Mouse (Mus musculus) cerebral cortex, adult 2 months (tissue): ENCODE results near the gene Zkscan2.

Source experiments
- WGBS: fragments of 180-500 bp; shearing (Covaris S2); methylation state at CpG from one replicate; pipeline ENCODE4 v1.1.7; 2018; 5-methylcytosine and 5-hydroxymethylcytosine counted together

The Zkscan2 gene

DNA sequence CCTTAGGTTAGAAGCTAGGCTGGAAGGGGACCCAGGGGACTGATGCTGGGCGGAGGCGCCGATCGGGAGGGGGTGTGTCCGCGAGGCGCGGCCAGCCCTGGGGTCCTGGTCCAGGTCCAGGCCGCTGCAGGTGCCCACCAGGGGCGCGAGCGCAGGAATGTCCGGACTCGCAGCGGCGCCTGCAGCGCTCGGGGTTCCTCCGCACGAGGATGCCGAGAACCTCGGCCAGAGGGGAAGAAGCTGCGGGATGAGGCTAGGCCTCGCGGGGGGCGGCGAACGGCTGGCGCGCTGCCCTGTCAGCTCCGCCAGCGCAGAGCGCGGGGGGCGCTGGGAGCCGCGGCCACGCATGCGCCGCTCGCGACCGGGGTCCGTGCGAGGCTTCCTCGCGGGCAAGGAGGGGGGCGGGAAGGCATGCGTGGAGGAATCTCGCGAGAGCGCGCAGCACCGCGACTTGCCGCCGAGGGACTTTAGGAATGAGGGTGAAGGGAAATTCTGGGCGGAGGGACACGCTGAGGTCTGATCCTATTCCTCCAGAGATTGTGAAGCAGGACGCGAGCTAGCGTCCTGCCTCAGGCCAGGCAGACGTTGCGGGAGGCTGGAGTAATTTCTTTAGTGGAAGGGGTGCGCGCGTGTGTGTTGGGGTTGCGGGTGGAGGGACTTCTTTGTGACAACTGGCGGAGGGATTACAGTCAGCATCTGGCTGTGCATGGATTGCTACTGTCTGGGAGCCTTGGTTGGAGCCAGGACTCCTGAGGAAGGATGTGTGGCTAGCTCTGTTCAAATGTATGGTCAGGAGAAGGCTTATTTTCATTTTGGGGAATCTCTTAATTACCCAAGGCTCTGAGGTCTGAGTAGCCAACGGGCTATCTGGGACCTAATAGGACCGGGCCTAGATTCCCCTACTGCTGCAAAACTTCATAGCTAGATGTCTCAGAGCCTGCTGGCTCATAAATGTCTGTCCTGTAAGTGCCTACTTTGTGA lies at the start of gene Zkscan2:
Zkscan2 (minus strand) TSS at position 211 of the 981 bp plus-strand sequence.
- 1% methylated on average over 71 of the region's 71 CpGs for WGBS

DNA sequence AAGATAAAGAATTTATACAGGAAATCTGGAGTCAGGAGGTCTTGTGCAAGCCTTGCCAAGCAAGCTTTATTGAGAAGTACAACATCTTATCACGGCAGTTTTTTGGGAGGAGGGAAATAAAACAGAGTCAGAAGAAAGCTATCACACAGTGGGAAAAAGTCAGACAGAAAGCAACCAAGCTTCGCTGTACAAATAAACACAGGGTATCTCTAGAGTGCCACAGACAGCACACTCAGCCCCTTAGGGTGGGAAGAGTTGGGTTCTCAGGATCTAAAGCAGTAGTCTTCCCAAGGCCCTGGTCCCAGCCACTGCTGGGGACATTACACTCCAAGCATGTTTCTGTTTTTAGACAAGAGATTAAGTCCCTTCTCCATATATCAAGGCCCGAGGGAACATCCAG lies 28.9 kb upstream of the Zkscan2 start:
- 86% methylated on average over 3 of the region's 3 CpGs for WGBS

DNA sequence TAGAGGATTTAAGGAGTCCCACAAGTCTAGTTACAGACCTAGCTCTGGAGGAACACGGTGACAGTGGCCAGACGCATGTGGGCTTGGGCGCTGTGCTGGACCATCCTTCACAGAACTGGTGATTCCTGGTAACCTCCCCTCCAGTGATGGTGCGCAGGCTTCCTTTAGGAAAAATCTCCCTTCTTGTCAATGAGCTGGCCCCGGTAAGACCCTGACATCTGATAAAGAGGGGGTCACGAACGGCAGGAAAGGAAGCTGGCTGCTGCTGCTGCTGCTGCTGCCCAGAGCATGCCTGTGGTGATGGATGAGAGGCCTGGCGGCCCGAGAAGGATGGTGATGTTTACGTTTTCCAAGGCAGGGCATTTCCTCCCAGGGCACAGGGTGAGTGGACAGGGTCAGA lies 25.5 kb upstream of the Zkscan2 start:
- 78% methylated on average over 10 of the region's 10 CpGs for WGBS

DNA sequence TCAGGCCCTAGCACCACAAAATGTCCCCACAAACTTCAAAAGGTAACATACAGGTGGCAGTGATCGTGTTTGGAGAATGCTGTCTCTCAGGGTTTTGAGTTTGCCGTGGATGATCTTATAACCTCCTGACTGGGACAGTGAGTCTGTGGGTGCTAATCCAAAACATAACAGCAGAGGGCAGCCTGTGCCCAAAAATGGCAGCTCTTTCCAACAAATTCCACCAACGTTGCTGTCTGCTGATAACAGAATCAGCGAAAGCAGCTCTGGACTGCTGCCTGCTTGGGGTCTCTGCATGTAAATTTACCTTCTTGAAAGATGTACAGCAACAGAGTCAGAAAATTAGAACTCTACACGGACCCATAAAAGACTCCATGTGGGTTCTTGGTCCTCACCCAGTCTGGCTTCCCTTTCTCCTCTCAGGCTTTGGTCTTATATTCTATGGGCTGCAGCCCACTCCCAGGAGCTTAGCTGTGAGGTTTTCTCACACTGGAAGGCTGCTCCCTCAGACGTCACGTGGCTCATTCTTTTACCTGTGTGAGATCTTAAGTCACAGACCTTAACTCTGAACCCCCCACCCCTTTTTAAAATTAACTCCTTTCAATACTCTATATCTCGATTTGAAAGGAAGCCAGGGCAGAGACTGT lies 24.1 kb upstream of the Zkscan2 start:
- WGBS = 15% methylated on average over 8 of the region's 8 CpGs

DNA sequence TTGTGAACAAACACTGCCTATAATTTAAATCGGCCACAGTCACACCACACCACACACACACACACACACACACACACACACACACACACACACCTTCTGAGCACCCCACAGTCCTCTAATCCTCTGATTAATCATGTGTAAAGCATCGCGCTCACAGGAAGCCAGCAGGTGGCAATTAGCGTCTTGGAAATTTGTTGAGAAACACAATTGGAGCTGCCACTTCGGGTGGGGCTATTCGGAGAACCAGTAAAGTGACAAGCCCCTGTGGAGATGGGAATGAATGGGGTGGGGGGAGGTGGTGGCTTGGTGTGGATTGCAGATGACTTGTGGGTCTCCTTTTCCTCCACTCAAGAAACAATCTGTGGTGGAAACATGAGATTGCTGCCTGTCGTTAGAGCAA lies 7.7 kb upstream of the Zkscan2 start:
- 48% methylated on average over 7 of the region's 7 CpGs for WGBS

DNA sequence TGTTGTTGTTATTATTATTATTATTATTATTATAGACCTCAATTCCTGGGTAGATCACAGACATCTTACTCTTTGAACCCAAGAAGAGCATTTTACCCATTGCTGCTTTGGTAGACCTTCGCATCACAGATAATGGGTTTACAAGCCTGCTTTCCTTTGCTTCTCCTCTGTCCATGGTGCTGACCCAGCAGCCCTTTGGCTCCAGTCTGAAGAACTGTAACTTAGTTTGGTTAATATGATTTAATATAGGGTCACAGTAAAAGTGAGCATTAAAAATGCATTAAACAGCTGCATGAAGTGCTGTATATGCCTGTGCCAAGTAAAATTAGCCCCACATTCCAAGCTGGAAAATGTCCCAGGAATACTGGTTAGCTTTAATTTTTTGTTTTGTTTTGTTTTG lies 3.1 kb upstream of the Zkscan2 start:
- 61% methylated on average over 1 of the region's 1 CpGs for WGBS

DNA sequence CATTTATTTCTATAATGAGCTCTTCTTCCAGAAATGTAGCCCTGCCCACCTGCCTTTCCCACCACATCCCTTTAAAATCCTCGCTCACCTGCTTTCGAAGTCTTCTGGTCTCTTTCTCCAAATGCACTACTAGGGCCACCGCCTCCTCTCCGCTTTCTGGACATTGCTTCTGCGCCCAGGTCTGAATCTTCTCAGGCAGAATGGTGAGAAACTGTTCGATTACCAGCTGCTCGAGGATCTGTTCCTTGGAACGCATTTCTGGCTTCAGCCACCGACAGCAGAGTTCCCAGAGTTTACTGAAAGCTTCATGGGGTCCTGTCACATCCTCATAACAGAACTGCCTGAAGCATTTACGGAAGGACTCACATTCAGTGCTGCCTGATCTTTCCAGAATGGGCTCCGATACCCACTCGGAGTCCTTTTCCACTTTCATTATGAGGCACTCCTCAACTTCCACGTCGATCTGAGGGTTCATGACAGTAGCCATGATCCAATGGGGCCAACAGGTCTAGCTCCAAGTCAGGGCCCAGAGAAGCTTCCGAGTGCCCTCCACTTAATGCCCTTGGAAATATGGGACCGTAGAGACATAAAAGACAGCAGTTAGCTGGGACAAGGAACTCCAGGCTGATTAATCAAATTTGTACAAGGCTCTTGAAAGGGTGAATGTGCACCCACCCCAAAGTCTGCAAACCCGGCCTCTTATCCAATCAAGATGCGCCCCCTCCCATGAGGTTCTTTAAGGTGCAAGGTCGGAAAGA lies 589 bp downstream of the Zkscan2 start:
- 18% methylated on average over 19 of the region's 19 CpGs for WGBS

DNA sequence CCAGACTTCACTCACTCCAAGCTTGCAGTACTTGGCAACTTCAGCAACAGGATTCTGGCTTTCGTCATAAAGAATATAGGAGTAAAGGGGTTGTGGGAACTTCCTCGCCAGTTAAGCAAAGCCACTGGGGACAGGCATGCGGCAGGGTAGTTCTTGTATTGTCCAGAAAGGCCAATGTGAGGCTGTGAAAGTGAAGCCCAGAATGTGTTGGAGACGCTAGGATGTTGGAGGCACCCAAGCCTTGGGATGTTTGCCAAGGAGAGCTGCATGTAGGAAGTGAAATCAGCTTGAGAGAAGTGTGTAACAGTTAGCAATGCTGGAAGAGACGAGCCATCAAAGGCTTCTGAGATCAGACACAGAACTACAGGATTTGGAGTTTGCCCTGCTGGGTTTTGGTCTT lies 12.5 kb downstream of the Zkscan2 start:
- 22% methylated on average over 5 of the region's 5 CpGs for WGBS

DNA sequence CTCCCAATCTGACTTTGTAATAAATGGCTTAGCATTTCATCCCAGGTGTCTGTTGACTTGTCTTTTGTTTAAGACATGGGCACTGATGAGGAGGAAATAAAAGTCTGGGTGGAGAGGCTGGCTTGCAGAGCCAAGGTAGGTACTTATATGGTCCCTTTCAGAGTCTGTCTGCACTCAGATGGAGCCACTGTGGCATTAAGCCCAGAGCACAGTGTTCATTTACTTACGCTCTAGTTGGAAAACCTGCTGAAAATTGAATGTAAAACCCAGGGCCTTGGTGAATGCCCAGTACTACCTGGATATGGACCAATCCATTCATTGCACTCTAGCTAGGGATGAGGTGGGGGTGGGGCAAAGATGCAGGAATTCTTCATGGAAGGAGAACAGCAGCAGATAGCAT lies 32.3 kb downstream of the Zkscan2 start:
- 88% methylated on average over 1 of the region's 1 CpGs for WGBS

DNA sequence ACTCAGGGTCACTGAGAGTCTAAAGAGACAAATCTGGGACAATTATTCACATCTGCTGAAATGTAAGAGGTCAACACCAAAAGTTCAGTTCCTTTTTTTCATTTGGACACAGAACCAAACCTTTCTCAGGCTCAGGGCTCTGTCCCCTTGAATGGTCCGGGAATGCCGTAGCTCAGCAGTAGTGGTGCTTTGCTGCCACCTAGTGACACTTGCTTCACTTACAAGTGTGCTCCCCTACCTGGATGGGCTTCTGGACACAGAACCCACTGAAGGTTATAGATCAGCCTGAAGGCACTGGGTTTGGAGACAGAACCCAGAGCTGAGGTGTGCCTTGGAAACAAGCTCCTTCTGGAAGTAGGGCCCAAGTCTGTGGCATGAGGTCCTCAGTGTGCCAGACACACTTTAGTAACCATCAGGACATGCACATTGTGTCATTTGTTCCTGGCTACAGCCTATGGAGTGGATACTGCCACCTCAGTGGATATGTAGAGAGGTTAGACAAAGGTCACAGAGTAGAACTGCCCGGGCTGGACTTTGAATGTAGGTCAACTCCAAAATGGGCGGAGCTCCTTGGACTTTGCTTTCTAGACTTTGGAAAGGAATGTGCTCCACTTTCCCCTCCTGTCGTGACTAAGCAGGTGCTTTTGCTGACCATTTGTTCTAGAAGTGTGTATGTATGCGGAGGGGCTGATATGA lies 34.4 kb downstream of the Zkscan2 start:
- 38% methylated on average over 6 of the region's 6 CpGs for WGBS

DNA sequence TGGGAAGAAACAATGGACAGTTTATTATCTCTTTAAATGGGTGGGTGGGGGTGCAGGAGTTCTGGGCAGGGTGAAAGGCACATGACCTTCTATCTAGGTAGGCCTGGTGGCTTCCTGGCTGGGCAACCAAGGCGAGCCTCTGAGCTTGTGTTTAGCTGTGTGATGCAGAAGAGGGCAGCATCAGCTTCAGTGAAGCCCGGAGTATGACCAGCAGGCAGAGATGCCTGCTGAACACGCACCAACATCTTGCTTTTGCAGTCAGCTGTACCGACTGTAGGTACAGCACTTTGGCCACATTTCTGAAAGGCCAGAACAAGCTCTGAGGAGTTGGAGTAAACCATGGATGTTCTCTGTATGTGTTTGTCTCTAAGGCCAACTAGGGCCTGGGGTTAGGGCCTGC lies 36.7 kb downstream of the Zkscan2 start:
- WGBS = 92% methylated on average over 4 of the region's 4 CpGs

DNA sequence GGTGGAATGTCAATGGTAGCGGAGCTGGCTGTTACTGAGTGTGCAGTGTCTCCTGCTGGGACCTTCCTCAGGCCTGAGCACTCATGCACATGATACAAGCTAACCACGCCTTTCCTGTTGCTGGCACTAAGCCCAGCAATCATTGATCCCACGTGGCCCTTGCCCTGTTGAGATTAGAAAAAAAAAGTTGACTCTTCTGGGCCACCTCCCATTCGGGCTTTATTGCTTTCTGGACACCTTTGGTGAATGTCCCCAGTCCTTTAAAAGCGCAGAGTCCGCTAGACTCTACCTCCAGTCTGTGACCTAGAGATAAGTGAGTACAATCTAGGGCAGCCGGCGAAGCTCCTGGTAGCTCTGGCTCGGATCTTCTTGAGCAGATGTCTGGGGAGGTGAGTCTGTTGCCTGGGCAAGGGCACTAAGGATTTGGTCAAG lies 38.2 kb downstream of the Zkscan2 start, which contains the start of gene Aqp8:
Aqp8 (plus strand) TSS at position 222 of the 432 bp plus-strand sequence.
- 71% methylated on average over 9 of the region's 9 CpGs for WGBS

DNA sequence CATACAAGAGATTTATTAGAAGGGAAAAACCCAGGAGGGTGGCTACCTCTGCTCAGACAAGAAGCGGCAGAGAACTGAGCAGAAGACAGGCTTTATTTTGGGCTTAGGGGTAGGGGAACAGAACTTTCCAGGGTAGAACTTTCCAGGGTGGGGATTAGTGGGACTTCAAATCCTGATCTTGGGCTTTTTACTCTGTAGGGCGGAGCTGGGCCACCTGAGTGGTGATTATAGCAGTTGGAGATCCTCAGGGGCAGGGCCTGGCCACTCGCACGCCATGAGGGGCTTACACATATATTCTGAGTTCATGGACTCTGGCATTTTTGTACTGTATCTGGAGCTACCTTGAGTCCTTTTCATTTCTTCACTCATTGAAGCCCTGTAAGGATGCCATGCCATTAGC lies 38.9 kb downstream of the Zkscan2 start:
- 93% methylated on average over 4 of the region's 4 CpGs for WGBS

DNA sequence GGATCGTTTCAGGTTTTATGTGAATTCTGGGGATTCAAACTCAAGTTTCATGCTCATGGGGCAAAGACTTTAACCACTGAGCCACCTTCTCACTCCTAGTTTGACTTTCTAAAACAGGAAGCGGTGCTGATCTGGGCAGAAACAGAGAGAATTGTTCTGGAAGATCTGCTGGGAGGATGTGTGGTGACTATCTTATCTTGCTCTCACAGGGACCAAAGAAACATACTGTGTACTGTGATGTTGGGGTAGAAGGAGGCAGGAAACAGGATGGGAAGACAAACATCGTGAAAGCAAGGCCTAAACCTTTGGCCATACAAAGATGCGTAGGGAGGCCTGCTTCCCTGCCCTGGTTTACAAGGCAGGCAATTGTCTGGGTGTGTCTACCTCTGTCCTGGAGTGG lies 41.0 kb downstream of the Zkscan2 start:
- 91% methylated on average over 4 of the region's 4 CpGs for WGBS

DNA sequence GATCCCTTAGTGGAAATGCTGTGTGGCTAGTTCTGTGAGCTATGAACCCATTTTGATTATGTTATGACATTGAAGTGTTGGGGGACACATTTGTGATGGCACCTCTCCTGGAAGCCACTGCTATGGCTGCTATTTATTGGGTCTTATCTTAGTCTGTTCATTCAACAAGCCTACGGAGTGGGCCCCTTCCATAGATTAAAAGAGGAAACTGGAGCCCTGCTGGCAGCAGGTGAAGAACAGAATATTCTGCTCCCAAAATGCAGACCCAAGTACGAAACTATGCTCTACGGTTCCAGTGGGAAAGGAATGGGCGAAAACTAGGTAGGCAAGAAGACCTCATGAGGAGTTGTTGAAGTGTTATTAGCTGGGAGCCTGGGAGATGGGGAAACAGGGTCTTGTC lies 41.9 kb downstream of the Zkscan2 start:
- WGBS = 94% methylated on average over 4 of the region's 4 CpGs

DNA sequence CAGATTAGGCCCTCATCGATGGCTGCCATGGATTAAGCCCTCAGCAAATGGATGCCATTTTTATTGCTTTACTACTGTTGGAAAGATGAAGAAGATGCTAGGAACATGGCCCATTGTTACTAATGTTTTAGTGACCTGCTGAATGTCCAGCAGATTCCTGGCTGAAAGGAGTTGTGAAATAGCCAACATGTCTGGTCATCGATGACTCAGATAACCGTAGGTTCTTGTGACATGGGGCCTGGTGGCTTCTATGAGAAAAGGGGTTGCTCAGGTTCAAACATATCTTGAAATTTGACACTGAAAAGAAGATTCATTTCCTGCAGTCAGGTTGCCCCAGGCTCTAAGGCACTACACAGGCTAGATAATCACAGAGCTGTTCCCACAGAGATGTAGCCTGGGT lies 45.2 kb downstream of the Zkscan2 start:
- 93% methylated on average over 3 of the region's 3 CpGs for WGBS

DNA sequence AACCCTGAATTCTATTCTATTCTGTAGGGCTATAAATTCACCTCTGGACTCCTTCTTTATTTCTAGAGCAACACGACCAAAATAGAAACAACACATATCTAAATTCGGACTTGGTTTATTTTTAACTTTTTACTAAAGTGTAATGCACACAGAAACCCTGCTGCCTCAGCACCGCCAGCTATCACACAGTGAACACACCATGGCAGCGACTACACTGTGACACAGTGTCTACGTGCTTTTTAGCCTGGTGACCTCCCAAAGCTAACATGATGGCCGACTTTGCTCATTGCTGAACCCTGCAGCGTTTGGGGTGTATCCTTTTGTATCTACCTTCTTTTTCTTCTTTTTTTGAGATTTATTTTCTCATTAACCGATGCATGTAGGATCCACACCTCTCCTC lies 47.2 kb downstream of the Zkscan2 start:
- WGBS = 81% methylated on average over 8 of the region's 8 CpGs

DNA sequence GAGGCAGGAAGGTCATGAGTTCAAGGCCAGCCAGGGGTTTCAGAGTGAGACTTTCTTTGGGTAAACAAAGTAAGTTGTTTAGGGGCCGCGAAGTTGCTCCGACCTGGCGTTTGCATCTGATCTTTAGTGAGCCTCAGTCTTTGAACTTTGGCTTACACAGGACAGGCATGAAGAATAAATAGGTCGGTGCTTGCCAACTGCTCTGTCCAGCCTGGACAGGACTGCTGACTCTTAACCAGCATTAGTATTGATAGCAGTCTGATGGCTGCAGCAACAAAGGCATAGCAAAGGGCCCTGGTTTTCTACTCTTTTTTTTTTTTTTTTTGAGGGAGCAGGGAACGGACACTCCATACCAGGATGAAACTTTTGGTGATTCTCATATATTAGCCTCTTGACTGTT lies 47.7 kb downstream of the Zkscan2 start:
- WGBS = 70% methylated on average over 6 of the region's 6 CpGs

DNA sequence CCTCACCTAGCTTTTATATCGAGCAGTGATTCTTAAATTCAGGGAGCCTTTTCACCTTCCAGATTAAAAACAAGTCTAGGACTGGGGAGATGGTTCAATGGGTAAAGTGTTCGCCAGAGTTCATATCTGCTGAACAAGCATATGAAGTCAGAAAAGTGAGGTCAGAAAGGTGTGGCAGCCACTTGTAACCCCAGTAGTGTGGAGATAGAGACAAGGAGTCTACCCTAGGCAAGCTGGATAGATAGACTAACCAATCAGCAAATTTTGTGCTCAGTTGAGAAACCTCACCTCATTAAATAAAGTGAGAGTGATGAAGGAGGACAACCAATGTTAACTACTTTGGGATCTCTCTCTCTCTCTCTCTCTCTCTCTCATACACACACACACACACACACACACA lies 49.7 kb downstream of the Zkscan2 start:
- 93% methylated on average over 2 of the region's 2 CpGs for WGBS

DNA sequence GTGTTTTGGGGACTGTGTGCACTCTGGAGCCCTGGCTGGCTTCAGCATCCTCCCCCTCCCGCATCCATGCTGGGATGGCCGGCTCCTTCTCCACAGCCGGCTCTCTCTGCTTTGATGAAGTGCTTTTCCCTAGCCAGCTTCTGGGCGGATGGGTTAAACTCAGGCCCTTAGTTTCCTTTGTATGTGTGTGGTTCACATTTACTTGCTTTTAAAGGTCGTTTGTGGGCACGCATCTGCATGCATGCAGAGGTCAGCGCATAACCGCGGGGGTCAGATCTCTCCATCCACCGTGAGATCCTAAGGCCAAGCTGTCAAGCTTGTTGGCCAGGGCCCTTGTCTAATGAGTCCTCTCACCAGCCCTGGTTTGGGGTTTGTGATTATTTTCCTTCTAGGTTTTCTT lies 50.6 kb downstream of the Zkscan2 start:
- WGBS = 74% methylated on average over 10 of the region's 10 CpGs

DNA sequence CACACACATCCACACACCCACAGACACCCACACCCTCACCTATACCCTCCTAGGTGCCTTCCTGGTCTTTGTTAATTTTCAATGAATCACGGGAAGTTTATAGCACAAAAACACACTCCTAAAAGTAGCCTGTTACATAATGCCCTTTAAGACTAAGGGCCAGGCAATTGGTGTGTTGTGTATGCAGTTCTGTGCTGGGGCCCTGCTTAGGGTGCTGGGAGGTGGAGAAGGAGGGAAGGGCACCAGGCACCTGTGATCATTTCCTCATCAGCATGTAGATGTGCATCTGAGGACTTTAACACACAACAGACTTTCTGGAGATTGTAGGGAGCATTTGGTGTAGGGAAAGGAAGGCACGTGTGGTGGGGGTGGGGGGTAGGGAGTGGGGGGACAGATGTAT lies 51.5 kb downstream of the Zkscan2 start:
- WGBS = 75% methylated on average over 2 of the region's 2 CpGs

DNA sequence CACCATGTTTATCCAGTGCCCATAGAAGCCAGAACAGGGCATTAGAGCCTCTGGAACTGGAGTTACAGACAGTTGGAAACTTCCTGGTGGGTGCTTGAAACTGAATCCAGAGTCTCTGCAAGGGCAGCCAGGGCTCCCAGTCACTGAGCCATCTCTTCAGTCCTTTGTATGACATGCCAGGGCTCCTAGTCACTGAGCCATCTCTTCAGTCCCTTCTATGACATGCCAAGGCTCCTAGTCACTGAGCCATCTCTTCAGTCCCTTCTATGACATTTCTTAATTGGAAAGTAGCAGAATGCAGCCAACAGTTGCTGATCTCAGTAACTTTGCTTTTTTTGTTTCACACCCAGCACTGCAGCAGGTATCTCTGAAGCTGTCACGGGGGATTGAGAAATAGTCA lies 58.2 kb downstream of the Zkscan2 start:
- 76% methylated on average over 1 of the region's 1 CpGs for WGBS
